Mouse (Mus musculus): ENCODE data around the gene Olfr1502. TPM values are rescaled to one million over a fixed set of nuclear protein-coding genes. Genes with fewer than 3 reads are reported as not detected.
"Not testable (repeated sequence)": the region's sequence is repeated elsewhere in the genome, so short reads cannot be mapped to it uniquely, and the experiment has no call there.

The Olfr1502 gene
- polyA plus RNA-seq (2012; rRNA removed) = not detected in 2 replicates

- TF ChIP-seq POLR2A (IDR thresholded peaks at IDR 0.05; ENCODE audit: borderline replicate concordance, extremely low read depth, low read depth, low read length) (no peak), CTCF (IDR thresholded peaks at IDR 0.05; ENCODE audit: insufficient read depth, low read length) (no peak)
- H3K4me1 ChIP-seq (ENCODE audit: control insufficient read depth, insufficient read depth, low read length) = no peaks in the 10 kb centered on the region
- 86% methylated on average over 1 of the region's 1 CpGs for WGBS
- DNase-seq = no peak
- H3K4me3 ChIP-seq (replicated peaks; ENCODE audit: extremely low read depth, low read depth, low read length) = no peak within 1 kb of the TSS
Observed at GRCm38 (mm10) chr19:13861495-13861894, at the start of gene Olfr1502. Olfr1502 (plus strand) TSS chr19:13861795.

DNA sequence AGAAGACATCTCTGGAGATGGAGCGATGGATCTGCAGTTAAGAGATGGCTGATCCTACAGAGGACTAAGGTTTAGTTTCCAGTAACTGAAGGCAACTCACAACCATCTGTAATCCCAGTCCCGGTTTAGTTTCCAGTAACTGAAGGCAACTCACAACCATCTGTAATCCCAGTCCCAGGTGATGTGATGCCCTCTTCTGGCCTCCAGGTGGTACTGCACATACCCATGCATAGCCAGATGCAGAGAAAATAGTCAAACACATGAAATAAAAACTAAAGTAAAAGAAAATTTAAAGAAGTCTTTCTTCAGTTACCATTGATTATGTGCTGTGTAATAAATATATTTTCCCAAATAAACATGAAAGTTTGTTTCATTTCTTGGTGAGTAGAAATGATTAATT is 48.8 kb upstream of the Olfr1502 start:
- Histone ChIP-seq H3K4me3 (replicated peaks; ENCODE audit: extremely low read depth, low read depth, low read length) (no peak overlapping the region), H3K4me1 (ENCODE audit: control insufficient read depth, insufficient read depth, low read length) (no peaks in the 10 kb centered on the region)
- DNase-seq = no peak
- TF ChIP-seq CTCF (IDR thresholded peaks at IDR 0.05; ENCODE audit: insufficient read depth, low read length) = no peak
- no peak for TF ChIP-seq POLR2A (IDR thresholded peaks at IDR 0.05; ENCODE audit: borderline replicate concordance, extremely low read depth, low read depth, low read length)
- WGBS = 51% methylated on average over 2 of the region's 2 CpGs

GRCm38 (mm10) chr19:13818827-13819226 is 42.8 kb upstream of the Olfr1502 start:
- Histone ChIP-seq H3K4me3 (replicated peaks; ENCODE audit: extremely low read depth, low read depth, low read length) (no peak overlapping the region), H3K4me1 (ENCODE audit: control insufficient read depth, insufficient read depth, low read length) (no peaks in the 10 kb centered on the region)
- no peak for DNase-seq
- TF ChIP-seq POLR2A (IDR thresholded peaks at IDR 0.05; ENCODE audit: borderline replicate concordance, extremely low read depth, low read depth, low read length) (no peak), CTCF (IDR thresholded peaks at IDR 0.05; ENCODE audit: insufficient read depth, low read length) (no peak)
- 25% methylated on average over 5 of the region's 5 CpGs for WGBS

DNA sequence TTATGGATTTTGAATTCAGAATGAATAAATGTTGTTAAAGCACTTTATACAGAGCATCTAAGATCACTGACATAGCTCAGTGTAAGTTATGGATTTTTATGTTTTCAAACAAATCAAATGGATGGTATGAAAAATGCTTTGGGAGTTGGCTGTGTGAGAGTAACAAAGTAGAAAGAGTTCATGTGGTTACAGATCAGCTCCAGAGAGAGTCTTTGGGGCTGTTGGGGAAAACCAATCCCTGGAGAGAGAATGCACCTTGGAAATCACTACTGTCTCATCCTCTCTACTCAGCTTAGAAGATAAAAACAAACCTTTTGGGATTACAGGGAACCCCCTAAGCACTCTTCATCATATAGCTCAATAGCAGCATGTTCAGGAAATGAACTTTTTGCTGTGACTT is 42.2 kb upstream of the Olfr1502 start, which contains the start of gene Olfr1499:
TSS of gene Olfr1499 (minus strand) at position 101 of the 400 bp plus-strand sequence.
- TF ChIP-seq CTCF (IDR thresholded peaks at IDR 0.05; ENCODE audit: insufficient read depth, low read length) (no peak), POLR2A (IDR thresholded peaks at IDR 0.05; ENCODE audit: borderline replicate concordance, extremely low read depth, low read depth, low read length) (no peak)
- no peaks in the 10 kb centered on the region for H3K4me1 ChIP-seq (ENCODE audit: control insufficient read depth, insufficient read depth, low read length)
- no peak within 1 kb of the TSS for H3K4me3 ChIP-seq (replicated peaks; ENCODE audit: extremely low read depth, low read depth, low read length)
- no peak for DNase-seq

DNA sequence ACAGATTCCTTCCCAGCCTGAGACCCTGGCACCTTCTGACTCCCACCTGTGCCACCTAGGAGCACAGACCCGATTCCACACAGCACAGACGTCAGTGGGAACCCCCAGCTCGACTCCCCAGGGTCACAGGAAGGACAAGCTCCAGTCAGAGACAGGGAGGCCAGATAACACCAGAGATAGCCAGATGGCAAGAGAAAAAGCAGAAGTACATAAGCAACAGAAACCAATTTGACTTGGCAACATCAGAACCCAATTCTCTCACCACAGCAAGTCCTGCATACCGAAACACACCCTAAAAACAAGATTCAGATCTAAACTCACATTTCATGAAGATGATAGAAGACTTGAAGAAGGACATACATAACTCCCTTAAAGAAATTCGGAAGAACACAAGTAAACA is 40.7 kb upstream of the Olfr1502 start:
- DNase-seq = no peak
- WGBS = 45% methylated on average over 5 of the region's 5 CpGs
- Histone ChIP-seq H3K4me3 (replicated peaks; ENCODE audit: extremely low read depth, low read depth, low read length) (no peak overlapping the region), H3K4me1 (ENCODE audit: control insufficient read depth, insufficient read depth, low read length) (no peaks in the 10 kb centered on the region)
- no peak for TF ChIP-seq POLR2A (IDR thresholded peaks at IDR 0.05; ENCODE audit: borderline replicate concordance, extremely low read depth, low read depth, low read length)
- TF ChIP-seq CTCF (IDR thresholded peaks at IDR 0.05; ENCODE audit: insufficient read depth, low read length) = no peak

- WGBS = 66% methylated on average over 3 of the region's 3 CpGs
- H3K4me3 ChIP-seq (replicated peaks; ENCODE audit: extremely low read depth, low read depth, low read length) = no peak overlapping the region
- no peak for DNase-seq
- TF ChIP-seq POLR2A (IDR thresholded peaks at IDR 0.05; ENCODE audit: borderline replicate concordance, extremely low read depth, low read depth, low read length) (no peak), CTCF (IDR thresholded peaks at IDR 0.05; ENCODE audit: insufficient read depth, low read length) (no peak)
- no peaks in the 10 kb centered on the region for H3K4me1 ChIP-seq (ENCODE audit: control insufficient read depth, insufficient read depth, low read length)
Observed at GRCm38 (mm10) chr19:13828447-13828846, 33.1 kb upstream of the Olfr1502 start.

DNA sequence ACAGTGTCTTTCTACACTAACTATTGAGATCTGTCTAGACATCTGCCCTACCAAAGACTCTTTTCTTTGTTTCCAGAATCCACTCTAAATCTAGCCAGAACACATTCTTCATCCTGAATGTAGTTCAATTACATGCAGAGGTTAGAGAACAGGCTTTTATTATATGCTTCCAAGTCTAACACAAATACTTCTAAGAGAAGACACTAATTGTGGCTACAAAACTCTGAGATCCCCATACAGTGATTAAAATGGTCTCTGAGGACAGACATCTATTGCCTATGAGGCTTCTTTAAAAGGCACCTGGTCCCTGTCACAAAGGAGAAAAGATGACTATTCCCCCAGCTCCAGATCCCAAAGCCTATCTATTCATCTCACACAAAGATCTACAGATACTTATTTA is 31.2 kb upstream of the Olfr1502 start, which contains the start of gene Olfr1500:
TSS of gene Olfr1500 (minus strand) at position 101 of the 400 bp plus-strand sequence.
- no peaks in the 10 kb centered on the region for H3K4me1 ChIP-seq (ENCODE audit: control insufficient read depth, insufficient read depth, low read length)
- no peak within 1 kb of the TSS for H3K4me3 ChIP-seq (replicated peaks; ENCODE audit: extremely low read depth, low read depth, low read length)
- no peak for DNase-seq
- TF ChIP-seq CTCF (IDR thresholded peaks at IDR 0.05; ENCODE audit: insufficient read depth, low read length) (no peak), POLR2A (IDR thresholded peaks at IDR 0.05; ENCODE audit: borderline replicate concordance, extremely low read depth, low read depth, low read length) (no peak)

DNA sequence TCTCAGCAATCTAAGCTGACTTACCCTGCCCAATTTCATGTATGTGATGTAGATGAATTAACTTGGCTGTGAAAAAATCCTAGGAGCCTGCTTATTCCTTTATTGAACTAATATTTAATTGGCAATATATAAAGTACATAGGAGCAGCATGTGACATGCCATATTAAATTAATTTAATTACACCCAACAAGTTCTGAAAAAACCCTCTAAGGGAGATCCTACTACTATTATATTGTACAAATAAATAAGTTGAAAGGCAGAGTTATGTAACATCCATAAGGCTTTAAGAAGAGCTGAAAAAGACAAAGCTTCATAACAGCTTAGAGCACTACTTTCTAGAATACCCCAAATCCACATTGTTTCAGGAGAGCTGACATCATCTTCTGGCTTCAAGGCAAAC is 11.0 kb upstream of the Olfr1502 start, which contains the start of gene Olfr1501:
TSS of gene Olfr1501 (minus strand) at position 101 of the 400 bp plus-strand sequence.
- H3K4me1 ChIP-seq (ENCODE audit: control insufficient read depth, insufficient read depth, low read length); DNase-seq; H3K4me3 ChIP-seq (replicated peaks; ENCODE audit: extremely low read depth, low read depth, low read length): not testable (repeated sequence)

DNA sequence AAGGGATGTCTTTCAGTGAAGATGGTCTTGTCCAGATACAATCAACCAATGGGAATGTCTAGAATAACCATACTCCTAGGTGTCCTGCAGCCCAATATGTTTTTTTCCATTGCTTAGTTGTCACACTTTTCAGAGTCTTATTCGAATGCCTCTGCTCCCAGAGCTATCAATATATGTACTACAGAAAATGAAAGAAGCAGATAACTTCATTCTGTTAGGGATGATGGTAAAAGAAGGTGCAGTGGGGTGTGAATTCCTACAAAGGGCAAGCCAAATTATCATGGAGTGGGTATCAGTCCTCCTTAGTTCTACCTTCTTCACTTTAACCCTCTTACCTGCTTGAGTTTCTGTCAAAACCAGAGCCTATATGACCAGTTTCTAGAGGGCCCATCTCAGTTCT is 36.2 kb downstream of the Olfr1502 start, which contains the start of gene Olfr1504:
TSS of gene Olfr1504 (minus strand) at position 101 of the 400 bp plus-strand sequence.
- 46% methylated on average over 1 of the region's 1 CpGs for WGBS
- DNase-seq = no peak
- TF ChIP-seq CTCF (IDR thresholded peaks at IDR 0.05; ENCODE audit: insufficient read depth, low read length) = no peak
- TF ChIP-seq POLR2A (IDR thresholded peaks at IDR 0.05; ENCODE audit: borderline replicate concordance, extremely low read depth, low read depth, low read length) = no peak
- Histone ChIP-seq H3K4me3 (replicated peaks; ENCODE audit: extremely low read depth, low read depth, low read length) (no peak within 1 kb of the TSS), H3K4me1 (ENCODE audit: control insufficient read depth, insufficient read depth, low read length) (no peaks in the 10 kb centered on the region)

Other genes starting within 250 kb of the Olfr1502 start
- gene Olfr1487, start 244.4 kb upstream of the Olfr1502 start, polyA plus RNA-seq (2012; rRNA removed) = not detected in 2 replicates
- gene Olfr1489, start 230.2 kb upstream of the Olfr1502 start, polyA plus RNA-seq (2012; rRNA removed) = not detected in 2 replicates
- gene Olfr1490, start 210.7 kb upstream of the Olfr1502 start, polyA plus RNA-seq (2012; rRNA removed) = not detected in 2 replicates
- gene Olfr1491, start 164.5 kb upstream of the Olfr1502 start, polyA plus RNA-seq (2012; rRNA removed) = not detected in 2 replicates
- gene Olfr1493-ps1, start 138.5 kb upstream of the Olfr1502 start, polyA plus RNA-seq (2012; rRNA removed) = not detected in 2 replicates
- gene Olfr1494, start 122.1 kb upstream of the Olfr1502 start, polyA plus RNA-seq (2012; rRNA removed) = not detected in 2 replicates
- not detected in 2 replicates for gene Olfr1495, start 97.2 kb upstream of the Olfr1502 start, polyA plus RNA-seq (2012; rRNA removed)
- gene Olfr1496, start 83.9 kb upstream of the Olfr1502 start, polyA plus RNA-seq (2012; rRNA removed) = not detected in 2 replicates
- not detected in 2 replicates for gene Olfr1497, start 63.6 kb upstream of the Olfr1502 start, polyA plus RNA-seq (2012; rRNA removed)
- gene Olfr1499, start 42.3 kb upstream of the Olfr1502 start, polyA plus RNA-seq (2012; rRNA removed) = not detected in 2 replicates
- gene Olfr1500, start 31.3 kb upstream of the Olfr1502 start, polyA plus RNA-seq (2012; rRNA removed) = not detected in 2 replicates
- not detected in 2 replicates for gene Olfr1501, start 11.1 kb upstream of the Olfr1502 start, polyA plus RNA-seq (2012; rRNA removed)
- gene Olfr1504, start 36.1 kb downstream of the Olfr1502 start, polyA plus RNA-seq (2012; rRNA removed) = not detected in 2 replicates
- gene Olfr1505, start 51.7 kb downstream of the Olfr1502 start, polyA plus RNA-seq (2012; rRNA removed) = not detected in 2 replicates